Mouse (Mus musculus): ENCODE measurements around the gene Slc30a7. TPM values are rescaled to one million over a fixed set of nuclear protein-coding genes. Genes with fewer than 3 reads are reported as not detected.

Gene Slc30a7
- polyA plus RNA-seq, 1 experiment from 2014 or later: 34.6 TPM

DNA sequence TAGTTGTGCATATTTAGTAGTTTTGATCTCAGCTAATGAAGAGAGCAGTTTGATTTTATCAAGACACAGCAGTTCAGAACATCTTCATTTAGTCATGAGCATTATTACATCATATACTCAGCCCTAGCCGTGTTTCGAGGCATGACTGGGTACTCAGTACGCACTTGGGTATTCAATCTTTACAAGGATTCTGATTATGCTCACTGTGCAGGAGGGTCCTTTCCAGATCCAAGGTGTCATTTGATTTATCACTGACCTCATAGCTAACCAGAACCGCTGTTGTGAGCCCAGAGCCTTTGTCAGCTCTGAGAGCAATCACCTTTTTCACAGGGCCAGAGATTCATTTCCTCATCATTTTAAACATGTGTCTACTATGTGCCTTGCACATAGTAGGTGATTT, 101.6 kb downstream of the Slc30a7 start:
- Histone ChIP-seq H3K27ac (ENCODE audit: low read length) (no peak overlapping the region), H3K4me2 (ENCODE audit: low read depth, low read length) (no peak overlapping the region), H3K36me3 (ENCODE audit: control insufficient read depth, insufficient read depth, low read length) (peaks cover 8% of the 10 kb centered on the region), H3K9ac (ENCODE audit: low read length) (no peak overlapping the region), H3K4me1 (replicated peaks; ENCODE audit: control insufficient read depth, insufficient read depth, low read length) (no peaks in the 10 kb centered on the region), H3K9me3 (ENCODE audit: control insufficient read depth, low read length) (no peaks in the 10 kb centered on the region), H3K27me3 (ENCODE audit: control insufficient read depth, insufficient read depth, low read depth, low read length) (no peaks in the 10 kb centered on the region), H3K4me3 (ENCODE audit: low read length) (no peak overlapping the region)
- no peak for ATAC-seq (ENCODE audit: low read depth)
- 85% methylated on average over 4 of the region's 4 CpGs for WGBS

DNA sequence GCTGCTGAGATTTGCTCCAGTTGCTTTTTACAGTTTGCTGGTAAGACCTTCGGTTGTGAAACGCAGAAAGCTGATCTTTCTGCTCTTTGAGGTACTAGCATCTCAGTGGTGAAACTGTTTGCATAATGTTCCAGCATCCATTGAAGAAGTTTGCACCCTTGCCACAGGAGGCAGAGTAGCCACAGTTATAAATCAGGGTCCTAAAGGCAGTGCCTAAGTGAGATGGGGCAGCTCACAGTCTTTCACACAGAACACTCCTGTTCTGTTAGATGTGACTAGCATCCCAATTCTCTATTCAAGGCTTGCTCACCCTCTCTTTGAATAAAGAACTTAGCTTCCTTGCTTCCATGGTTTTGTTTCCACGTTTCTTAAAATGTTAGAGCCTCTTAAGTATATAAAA, 102.1 kb downstream of the Slc30a7 start:
- WGBS: 89% methylated on average over 3 of the region's 3 CpGs

DNA sequence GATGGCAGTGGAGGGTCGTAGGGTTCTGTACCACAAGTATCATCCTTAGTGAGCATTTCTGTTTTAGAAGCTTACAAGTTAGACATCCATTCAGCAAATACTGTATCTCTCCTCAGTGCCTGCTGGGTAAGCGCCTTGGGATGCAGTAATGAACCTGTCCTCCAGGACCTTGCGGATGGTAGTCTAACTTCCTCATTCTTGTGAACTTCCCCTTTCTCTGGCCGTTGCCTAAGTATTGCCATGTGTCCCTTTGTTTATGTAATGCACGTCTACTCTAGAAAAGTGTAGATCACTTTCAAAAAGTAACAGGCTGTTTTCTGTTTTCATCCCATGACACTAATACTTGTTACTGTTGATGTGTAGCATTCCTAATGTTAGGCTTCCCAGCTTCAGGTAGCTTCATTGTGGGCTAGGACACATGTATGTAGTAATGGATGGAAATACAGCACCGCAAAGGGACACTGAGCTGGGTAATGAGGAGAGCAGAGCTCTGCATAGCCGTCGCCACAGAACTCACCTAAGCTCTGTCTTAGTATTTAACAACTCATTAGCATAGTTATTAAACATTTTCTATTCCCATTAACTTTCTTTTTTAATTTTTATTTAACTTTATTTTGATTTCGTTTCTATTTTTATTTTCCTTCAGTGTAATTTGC, 104.8 kb downstream of the Slc30a7 start:
- H3K27ac ChIP-seq (ENCODE audit: low read length): no peak overlapping the region
- no peak overlapping the region for H3K9ac ChIP-seq (ENCODE audit: low read length)
- no peaks in the 10 kb centered on the region for H3K4me1 ChIP-seq (replicated peaks; ENCODE audit: control insufficient read depth, insufficient read depth, low read length)
- no peak for ATAC-seq (ENCODE audit: low read depth)
- H3K4me3 ChIP-seq (ENCODE audit: low read length): no peak overlapping the region
- 84% methylated on average over 9 of the region's 9 CpGs for WGBS
- H3K4me2 ChIP-seq (ENCODE audit: low read depth, low read length): no peak overlapping the region
- no peaks in the 10 kb centered on the region for H3K27me3 ChIP-seq (ENCODE audit: control insufficient read depth, insufficient read depth, low read depth, low read length)
- H3K36me3 ChIP-seq (ENCODE audit: control insufficient read depth, insufficient read depth, low read length): peaks cover 4% of the 10 kb centered on the region
- H3K9me3 ChIP-seq (ENCODE audit: control insufficient read depth, low read length): no peaks in the 10 kb centered on the region

More for the DNA sequence above, 102.1 kb downstream of the Slc30a7 start:
- Histone ChIP-seq H3K9me3 (ENCODE audit: control insufficient read depth, low read length) (no peaks in the 10 kb centered on the region), H3K27ac (ENCODE audit: low read length) (no peak overlapping the region), H3K4me2 (ENCODE audit: low read depth, low read length) (no peak overlapping the region), H3K27me3 (ENCODE audit: control insufficient read depth, insufficient read depth, low read depth, low read length) (no peaks in the 10 kb centered on the region), H3K4me3 (ENCODE audit: low read length) (no peak overlapping the region), H3K36me3 (ENCODE audit: control insufficient read depth, insufficient read depth, low read length) (peaks cover 8% of the 10 kb centered on the region), H3K4me1 (replicated peaks; ENCODE audit: control insufficient read depth, insufficient read depth, low read length) (no peaks in the 10 kb centered on the region), H3K9ac (ENCODE audit: low read length) (no peak overlapping the region)
- ATAC-seq (ENCODE audit: low read depth): no peak

GRCm38 (mm10) chr3:115898354-115898948, 108.8 kb downstream of the Slc30a7 start:
- H3K36me3 ChIP-seq (ENCODE audit: control insufficient read depth, insufficient read depth, low read length): peaks cover 4% of the 10 kb centered on the region
- H3K27me3 ChIP-seq (ENCODE audit: control insufficient read depth, insufficient read depth, low read depth, low read length): no peaks in the 10 kb centered on the region
- no peak for ATAC-seq (ENCODE audit: low read depth)
- no peaks in the 10 kb centered on the region for H3K9me3 ChIP-seq (ENCODE audit: control insufficient read depth, low read length)
- H3K27ac ChIP-seq (ENCODE audit: low read length): no peak overlapping the region
- H3K4me3 ChIP-seq (ENCODE audit: low read length): no peak overlapping the region
- no peak overlapping the region for H3K9ac ChIP-seq (ENCODE audit: low read length)
- WGBS: 79% methylated on average over 3 of the region's 3 CpGs
- H3K4me2 ChIP-seq (ENCODE audit: low read depth, low read length): no peak overlapping the region
- H3K4me1 ChIP-seq (replicated peaks; ENCODE audit: control insufficient read depth, insufficient read depth, low read length): no peaks in the 10 kb centered on the region

- Histone ChIP-seq H3K4me3 (ENCODE audit: low read length) (no peak overlapping the region), H3K9ac (ENCODE audit: low read length) (no peak overlapping the region), H3K27me3 (ENCODE audit: control insufficient read depth, insufficient read depth, low read depth, low read length) (no peaks in the 10 kb centered on the region), H3K36me3 (ENCODE audit: control insufficient read depth, insufficient read depth, low read length) (0 out of 2 replicates have a peak, but pooled peaks cover 2% of the 10 kb centered on the region), H3K4me1 (replicated peaks; ENCODE audit: control insufficient read depth, insufficient read depth, low read length) (peaks cover 3% of the 10 kb centered on the region), H3K27ac (ENCODE audit: low read length) (no peak overlapping the region), H3K4me2 (ENCODE audit: low read depth, low read length) (no peak overlapping the region), H3K9me3 (ENCODE audit: control insufficient read depth, low read length) (no peaks in the 10 kb centered on the region)
- 86% methylated on average over 2 of the region's 2 CpGs for WGBS
- no peak for ATAC-seq (ENCODE audit: low read depth)
These were observed 114.0 kb downstream of the Slc30a7 start for GRCm38 (mm10) chr3:115893166-115893565.

GRCm38 (mm10) chr3:115892341-115892740, 114.9 kb downstream of the Slc30a7 start:
- Histone ChIP-seq H3K4me2 (ENCODE audit: low read depth, low read length) (no peak overlapping the region), H3K9me3 (ENCODE audit: control insufficient read depth, low read length) (no peaks in the 10 kb centered on the region), H3K4me1 (replicated peaks; ENCODE audit: control insufficient read depth, insufficient read depth, low read length) (peaks cover 3% of the 10 kb centered on the region), H3K27ac (ENCODE audit: low read length) (no peak overlapping the region), H3K4me3 (ENCODE audit: low read length) (no peak overlapping the region), H3K36me3 (ENCODE audit: control insufficient read depth, insufficient read depth, low read length) (0 out of 2 replicates have a peak, but pooled peaks cover 2% of the 10 kb centered on the region), H3K27me3 (ENCODE audit: control insufficient read depth, insufficient read depth, low read depth, low read length) (no peaks in the 10 kb centered on the region), H3K9ac (ENCODE audit: low read length) (no peak overlapping the region)
- no peak for ATAC-seq (ENCODE audit: low read depth)
- 73% methylated on average over 4 of the region's 4 CpGs for WGBS

Small RNA genes within 50 kb of the gene (microRNA-seq; reads per million reads assigned to microRNA genes)
- not detected for gene Mir669n

Other genes with a start within 250 kb of the Slc30a7 start
- gene Dph5, start 119.6 kb downstream of the Slc30a7 start, polyA plus RNA-seq (2015; fragmentation: Nextera tagmentation; extraction: Ambion mirVana): 21.2 and 22.5 TPM in 2 replicates
- gene Extl2, start 56 bp upstream of the Slc30a7 start, polyA plus RNA-seq (2015; fragmentation: Nextera tagmentation; extraction: Ambion mirVana): 16.9 and 18.0 TPM in 2 replicates
- 117 and 118 TPM in 2 replicates for gene Vcam1, start 122.3 kb upstream of the Slc30a7 start, polyA plus RNA-seq (2015; fragmentation: Nextera tagmentation; extraction: Ambion mirVana)
- 0.47 and 0.57 TPM in 2 replicates for gene Gpr88, start 246.1 kb upstream of the Slc30a7 start, polyA plus RNA-seq (2015; fragmentation: Nextera tagmentation; extraction: Ambion mirVana)

Data from lung, embryonic 16.5 days (tissue).